Comparison of ENCODE assay signal across 8 mouse cellular contexts in genomic region chr12:69023594-69023993, GRCm38 (mm10).
DNase-seq lines count a peak whose midpoint lies in the region; ATAC-seq and TF ChIP-seq lines count a peak whose summit lies in the region.

No protein-coding gene starts in this region.

- H3K36me3 ChIP-seq in lung, embryonic 15.5 days = no peaks in the 10 kb centered on the region
- no peaks in the 10 kb centered on the region for H3K36me3 ChIP-seq in heart, embryonic 15.5 days
- no peaks in the 10 kb centered on the region for H3K36me3 ChIP-seq in neural tube, embryonic 13.5 days

- H3K27ac ChIP-seq in gastrocnemius, adult 2 months = no peak overlapping the region
- no peak overlapping the region for H3K27ac ChIP-seq in lung, embryonic 15.5 days
- no peak overlapping the region for H3K27ac ChIP-seq in heart, embryonic 15.5 days
- 0 out of 2 replicates have a peak overlapping the region, but pooled peaks have one; percentile 19 for H3K27ac ChIP-seq in neural tube, embryonic 13.5 days (replicated peaks)

- ATAC-seq in lung, embryonic 15.5 days (ENCODE audit: borderline replicate concordance, extremely low read depth, low FRiP score, low TSS enrichment) = 0 out of 2 replicates have a peak, but pooled peaks have one; percentile 23
- ATAC-seq in heart, embryonic 15.5 days (replicated peaks; ENCODE audit: insufficient number of reproducible peaks, insufficient read depth, low FRiP score, low read depth) = no peak
- ATAC-seq in neural tube, embryonic 13.5 days (ENCODE audit: low read depth) = peak; percentile 40; the same call in 1 of the 2 replicates

- TF ChIP-seq CTCF in gastrocnemius, adult 2 months (IDR thresholded peaks at IDR 0.05) = no peak

- no peak overlapping the region for H3K9ac ChIP-seq in lung, embryonic 15.5 days
- no peak overlapping the region for H3K9ac ChIP-seq in heart, embryonic 15.5 days
- H3K9ac ChIP-seq in neural tube, embryonic 13.5 days = no peak overlapping the region

- 32% methylated on average over 17 of the region's 17 CpGs for WGBS in lung, embryonic 15.5 days
- 32% methylated on average over 17 of the region's 17 CpGs for WGBS in heart, embryonic 15.5 days
- 41% methylated on average over 17 of the region's 17 CpGs for WGBS in neural tube, embryonic 13.5 days

- peak overlapping the region; percentile 46 for H3K4me2 ChIP-seq in lung, embryonic 15.5 days
- peak overlapping the region; percentile 42 for H3K4me2 ChIP-seq in heart, embryonic 15.5 days
- H3K4me2 ChIP-seq in neural tube, embryonic 13.5 days = peak overlapping the region; percentile 44

- H3K27me3 ChIP-seq in lung, embryonic 15.5 days = no peaks in the 10 kb centered on the region
- no peaks in the 10 kb centered on the region for H3K27me3 ChIP-seq in heart, embryonic 15.5 days
- no peaks in the 10 kb centered on the region for H3K27me3 ChIP-seq in neural tube, embryonic 13.5 days

- DNase-seq in gastrocnemius, adult 2 months = no peak
- no peak for DNase-seq in gastrocnemius, postnatal 25 days
- no peak for DNase-seq in lung, postnatal 25 days (ENCODE audit: low spot score)
- no peak for DNase-seq in T-cell, adult 2 months (ENCODE audit: low spot score)
- no peak for DNase-seq in adrenal gland, postnatal 25 days

- peak overlapping the region; percentile 30; the same call in 1 of the 2 replicates for H3K4me3 ChIP-seq in gastrocnemius, adult 2 months
- H3K4me3 ChIP-seq in lung, embryonic 15.5 days = peak overlapping the region; percentile 21
- no peak overlapping the region for H3K4me3 ChIP-seq in heart, embryonic 15.5 days
- peak overlapping the region; percentile 14; the same call in 1 of the 2 replicates for H3K4me3 ChIP-seq in neural tube, embryonic 13.5 days

- intact Hi-C loops in gastrocnemius, adult 2 months (cut with DNase I) = no loop called here

- H3K4me1 ChIP-seq in lung, embryonic 15.5 days = peaks cover 3% of the 10 kb centered on the region; the same call in 1 of the 2 replicates
- no peaks in the 10 kb centered on the region for H3K4me1 ChIP-seq in heart, embryonic 15.5 days (replicated peaks)
- no peaks in the 10 kb centered on the region for H3K4me1 ChIP-seq in neural tube, embryonic 13.5 days (replicated peaks)

- H3K9me3 ChIP-seq in lung, embryonic 15.5 days = no peaks in the 10 kb centered on the region
- no peaks in the 10 kb centered on the region for H3K9me3 ChIP-seq in heart, embryonic 15.5 days (replicated peaks)
- no peaks in the 10 kb centered on the region for H3K9me3 ChIP-seq in neural tube, embryonic 13.5 days
